Mouse (Mus musculus): Measurements from ENCODE around the gene Iqgap2. TPM values are rescaled to one million over a fixed set of nuclear protein-coding genes. Genes with fewer than 3 reads are reported as not detected.

The Iqgap2 gene
- total RNA-seq, 4 experiments from 2014 or later: 2.5 to 4.9 (median 4.0) TPM

- DNase-seq (ENCODE audit: low spot score): no peak
Measured at GRCm38 (mm10) chr13:95618859-95619258, 272.9 kb downstream of the Iqgap2 start.

- peak; percentile 84 for DNase-seq (ENCODE audit: low spot score)
Measured at GRCm38 (mm10) chr13:95618309-95618712, 273.4 kb downstream of the Iqgap2 start, which contains the start of gene F2r. Gene F2r (minus strand): TSS chr13:95618487.

- no peak for DNase-seq (ENCODE audit: low spot score)
Measured at GRCm38 (mm10) chr13:95617671-95618171, 274.0 kb downstream of the Iqgap2 start.

GRCm38 (mm10) chr13:95617082-95617670, 274.5 kb downstream of the Iqgap2 start:
- no peak for DNase-seq (ENCODE audit: low spot score)

GRCm38 (mm10) chr13:95616512-95616911, 275.2 kb downstream of the Iqgap2 start:
- no peak for DNase-seq (ENCODE audit: low spot score)

DNA sequence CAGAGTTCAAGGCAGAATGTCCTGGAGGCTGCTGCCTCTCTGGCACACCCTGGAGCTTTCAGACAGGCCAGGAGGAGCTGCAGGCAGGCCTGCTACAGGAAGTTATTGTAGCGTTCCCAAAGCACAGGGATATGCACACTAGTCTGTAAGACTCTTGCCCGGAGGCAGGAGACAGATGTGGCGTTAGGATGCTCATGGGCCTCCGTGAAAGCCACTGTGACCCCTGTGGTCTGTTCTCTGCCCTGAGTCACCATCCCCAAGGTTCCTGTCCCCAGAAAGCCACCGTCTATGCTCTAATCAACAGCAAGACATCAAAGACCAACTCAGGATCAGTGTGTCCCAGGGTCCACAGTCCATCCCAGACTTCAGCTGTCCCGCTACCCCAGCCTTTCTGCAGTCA, 277.0 kb downstream of the Iqgap2 start:
- no peak for DNase-seq (ENCODE audit: low spot score)

- DNase-seq (ENCODE audit: low spot score): no peak
Measured at GRCm38 (mm10) chr13:95612243-95612642, 279.5 kb downstream of the Iqgap2 start.

GRCm38 (mm10) chr13:95611752-95612151, 280.0 kb downstream of the Iqgap2 start:
- no peak for DNase-seq (ENCODE audit: low spot score)

DNA sequence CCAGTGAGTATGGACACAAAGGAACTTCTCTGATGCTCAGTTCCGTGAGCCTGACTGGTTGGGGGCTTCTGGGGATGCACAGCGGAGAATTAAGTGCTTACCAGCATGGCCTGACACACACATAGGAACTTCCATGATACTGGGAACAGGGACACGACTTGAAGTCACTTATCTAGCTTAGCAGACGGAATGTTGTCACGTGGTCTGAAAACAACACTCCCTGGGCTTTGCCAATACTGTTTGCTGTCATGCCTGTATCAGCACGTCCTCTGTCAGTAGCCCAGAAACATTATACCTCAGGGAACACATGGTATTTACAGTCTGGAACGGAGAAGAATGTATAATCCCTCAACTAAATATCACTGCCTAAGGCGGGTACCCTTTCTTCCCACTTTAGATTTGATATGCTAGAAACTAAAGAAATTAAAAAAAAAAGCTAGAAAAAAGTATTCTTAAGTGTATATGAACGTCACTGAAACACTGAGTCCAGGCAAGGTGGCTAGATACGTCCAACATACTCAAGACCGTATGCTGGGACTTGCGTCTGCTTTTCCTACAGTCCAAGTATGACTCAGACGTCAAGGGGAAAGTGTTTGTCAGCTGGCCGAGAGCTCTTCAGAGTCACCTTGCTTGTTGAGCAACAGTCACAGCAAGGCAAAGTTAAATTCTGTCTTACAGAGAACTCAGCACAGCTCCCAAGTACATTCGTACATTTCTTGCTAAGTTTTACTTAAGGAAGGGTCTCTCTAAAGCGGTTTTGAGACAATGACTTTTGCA, 280.7 kb downstream of the Iqgap2 start:
- peak; percentile 71 for DNase-seq (ENCODE audit: low spot score)

GRCm38 (mm10) chr13:95609088-95609420, 282.7 kb downstream of the Iqgap2 start:
- no peak for DNase-seq (ENCODE audit: low spot score)

- no peak for DNase-seq (ENCODE audit: low spot score)
Measured at GRCm38 (mm10) chr13:95608416-95609087, 283.2 kb downstream of the Iqgap2 start.

DNA sequence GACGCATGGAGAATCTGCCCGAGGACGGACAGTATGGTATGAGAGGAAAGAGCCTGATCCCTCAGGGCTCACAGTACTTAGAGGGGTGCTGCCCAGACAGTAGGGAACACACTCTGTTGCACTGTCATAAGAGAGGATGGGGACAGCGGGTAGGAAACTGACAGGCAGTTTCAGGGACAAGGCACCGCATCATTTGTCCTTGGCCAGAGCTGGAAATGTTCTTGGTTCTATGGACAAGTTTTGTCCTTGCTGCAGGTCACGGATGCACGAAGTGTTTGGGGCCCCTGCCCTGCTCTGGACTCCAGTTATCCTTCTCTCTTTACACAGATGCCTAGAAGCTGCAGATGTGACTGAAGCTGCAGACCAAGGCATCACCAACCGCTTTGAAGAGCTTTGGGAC, 284.7 kb downstream of the Iqgap2 start:
- no peak for DNase-seq (ENCODE audit: low spot score)

GRCm38 (mm10) chr13:95604288-95604687, 287.4 kb downstream of the Iqgap2 start:
- no peak for DNase-seq (ENCODE audit: low spot score)

DNA sequence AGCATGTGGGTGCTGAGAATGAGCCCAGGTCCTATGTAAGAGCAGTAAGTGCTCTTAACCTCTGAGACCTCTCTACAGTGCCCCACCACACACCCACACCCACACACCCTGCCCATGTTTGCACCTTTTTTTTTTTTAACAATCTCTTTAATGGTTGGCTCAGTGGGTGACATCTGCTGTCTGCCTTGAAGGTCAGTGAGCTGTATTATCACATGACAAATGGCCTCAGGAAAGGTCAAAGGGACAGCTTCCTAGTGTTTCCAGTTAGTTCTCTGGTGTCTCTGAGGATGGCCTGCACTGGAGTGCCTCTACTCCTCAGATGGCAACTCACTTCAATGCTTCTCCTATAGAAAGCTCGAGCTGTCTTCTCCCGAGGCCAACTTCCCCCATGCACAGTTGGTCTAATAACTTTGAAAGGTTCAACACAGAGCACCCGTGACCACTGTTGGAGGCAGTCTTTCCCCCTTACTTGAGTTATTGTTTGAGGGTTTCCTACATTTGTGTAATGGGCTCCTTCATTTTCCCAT, 291.8 kb downstream of the Iqgap2 start:
- DNase-seq (ENCODE audit: low spot score): no peak

DNA sequence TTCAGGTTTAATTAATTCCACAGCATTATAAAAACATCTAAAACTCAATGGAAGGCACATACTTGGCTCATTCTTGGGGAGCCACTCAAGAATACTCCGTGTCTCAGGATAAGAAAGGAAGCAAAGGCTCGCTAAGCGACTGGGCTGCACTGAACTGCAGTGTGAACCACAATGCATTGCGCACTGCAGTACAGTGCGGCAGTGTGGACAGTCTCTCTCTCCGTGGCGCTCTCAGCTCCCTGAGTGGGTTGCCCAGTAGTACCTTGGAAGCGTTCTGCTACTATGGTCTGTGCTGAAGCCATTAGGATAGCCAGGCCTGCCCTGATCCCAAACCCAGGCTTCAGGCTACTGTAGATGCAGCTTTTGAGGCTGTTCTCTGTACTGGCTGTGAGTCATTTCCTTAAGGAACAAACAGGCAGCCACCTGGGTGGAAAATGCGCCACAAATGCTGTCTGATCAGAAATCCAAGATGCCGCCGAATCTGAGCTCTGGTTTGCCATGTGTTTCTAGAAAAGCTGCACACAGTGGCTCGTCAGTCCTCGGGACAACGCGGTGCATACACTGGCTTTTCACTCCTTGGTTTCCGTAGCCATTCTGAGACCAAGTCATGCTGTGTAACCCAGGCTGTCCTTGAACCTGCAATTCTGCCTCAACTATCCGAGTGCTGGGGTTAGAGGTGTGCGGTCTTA, 293.3 kb downstream of the Iqgap2 start:
- no peak for DNase-seq (ENCODE audit: low spot score)

DNA sequence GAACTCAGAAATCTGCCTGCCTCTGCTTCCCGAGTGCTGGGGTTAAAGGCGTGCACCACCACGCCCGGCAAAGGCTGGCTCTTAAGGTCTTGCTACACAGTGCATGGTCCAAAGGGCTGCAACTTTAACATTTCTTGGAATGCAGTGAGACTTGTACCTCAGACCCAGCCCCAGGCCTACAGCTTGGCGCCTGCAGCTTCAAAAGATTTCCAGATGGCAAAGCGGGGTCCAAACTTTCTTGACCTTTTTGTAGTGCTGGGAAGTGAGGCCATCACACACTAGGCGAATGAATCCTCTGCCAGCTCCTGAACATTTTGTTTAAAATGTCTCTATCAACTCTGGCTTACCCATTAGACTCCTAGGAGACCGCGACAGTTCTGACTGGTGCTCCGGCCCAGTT, 294.1 kb downstream of the Iqgap2 start:
- no peak for DNase-seq (ENCODE audit: low spot score)

DNA sequence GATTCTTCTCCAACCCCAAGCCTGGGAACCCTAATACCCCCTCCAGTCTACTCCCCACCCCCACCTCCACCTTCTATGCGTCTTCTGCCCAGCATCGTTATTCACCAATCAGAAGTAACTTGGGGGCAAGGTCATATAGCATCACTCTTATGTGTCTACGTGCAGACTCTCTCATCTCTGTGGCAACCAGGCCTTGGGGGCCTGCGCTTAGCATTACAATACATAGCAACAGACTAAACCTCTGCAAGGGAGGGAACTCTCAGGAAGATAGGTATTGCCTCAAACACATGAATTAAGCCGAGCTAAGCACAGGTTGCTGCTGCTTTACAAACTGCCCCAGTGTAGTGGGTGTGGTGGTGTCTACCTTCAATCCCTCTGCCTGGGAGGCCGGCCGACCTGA, 295.0 kb downstream of the Iqgap2 start:
- DNase-seq (ENCODE audit: low spot score): no peak

GRCm38 (mm10) chr13:95595921-95596320, 295.8 kb downstream of the Iqgap2 start:
- DNase-seq (ENCODE audit: low spot score): no peak

GRCm38 (mm10) chr13:95595411-95595810, 296.3 kb downstream of the Iqgap2 start:
- no peak for DNase-seq (ENCODE audit: low spot score)

DNA sequence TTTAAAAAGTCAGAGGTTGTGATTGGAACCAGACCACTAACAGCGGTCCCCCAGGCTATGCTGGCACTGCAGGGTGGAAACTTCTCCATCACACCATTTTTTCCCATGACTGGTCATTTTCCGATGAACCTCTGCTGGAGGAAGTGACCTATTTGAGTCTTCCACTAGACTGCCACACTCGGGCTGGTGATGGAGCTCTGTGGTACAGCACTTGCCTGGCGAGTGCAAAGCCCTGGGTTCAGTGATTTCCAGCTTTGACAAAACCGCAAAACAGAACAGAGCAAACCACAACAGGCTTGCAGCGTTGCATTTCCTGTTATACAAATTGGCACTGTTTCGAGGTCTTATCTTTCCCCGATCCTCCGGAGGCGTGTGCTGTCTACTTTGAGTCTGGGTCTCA, 298.9 kb downstream of the Iqgap2 start:
- DNase-seq (ENCODE audit: low spot score): peak; percentile 16

DNA sequence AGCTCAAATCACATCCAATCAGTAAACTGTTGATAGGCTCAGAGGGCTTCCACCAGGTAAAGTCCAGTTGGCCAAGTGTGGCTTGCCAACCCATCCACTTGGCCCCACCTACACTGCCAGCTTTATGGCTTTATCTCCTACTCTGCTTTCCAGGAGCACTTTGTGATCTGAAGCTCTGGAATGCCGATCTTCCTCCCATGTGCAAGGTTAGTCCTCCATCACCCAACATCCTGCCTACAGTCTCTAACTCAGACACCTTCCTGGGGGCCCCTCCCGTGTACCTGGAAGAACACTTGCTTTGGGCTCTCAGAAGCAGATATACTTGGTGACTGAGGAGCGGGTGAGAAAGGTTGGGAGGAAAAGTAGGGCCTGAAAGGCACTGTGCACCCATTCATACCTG, 300.1 kb downstream of the Iqgap2 start:
- DNase-seq (ENCODE audit: low spot score): no peak

GRCm38 (mm10) chr13:95587628-95588027, 304.1 kb downstream of the Iqgap2 start:
- DNase-seq (ENCODE audit: low spot score): no peak
